Mouse (Mus musculus): ENCODE measurements around the gene Actc1. TPM values are rescaled to one million over a fixed set of nuclear protein-coding genes. Genes with fewer than 3 reads are reported as not detected.

The Actc1 gene
- 1.4 and 6.4 TPM in 2 replicates for polyA plus RNA-seq (2015; fragmentation: Nextera tagmentation; extraction: Ambion mirVana)

- Histone ChIP-seq H3K27me3 (no peaks in the 10 kb centered on the region), H3K4me2 (0 out of 2 replicates have a peak within 1 kb of the TSS, but pooled peaks have one; percentile 8), H3K9me3 (no peaks in the 10 kb centered on the region), H3K9ac (no peak within 1 kb of the TSS), H3K36me3 (no peaks in the 10 kb centered on the region), H3K27ac (replicated peaks) (no peak within 1 kb of the TSS), H3K4me1 (replicated peaks) (no peaks in the 10 kb centered on the region), H3K4me3 (no peak within 1 kb of the TSS)
- ATAC-seq (ENCODE audit: low FRiP score, low read depth): no peak
- 37% methylated on average over 13 of the region's 14 CpGs for WGBS
Observed at GRCm38 (mm10) chr2:114052696-114053598, at the start of gene Actc1. Gene Actc1, minus strand, starts transcription at chr2:114053548.

- H3K9ac ChIP-seq: no peak overlapping the region
- H3K36me3 ChIP-seq: peaks cover 53% of the 10 kb centered on the region
- H3K4me3 ChIP-seq: no peak overlapping the region
- no peaks in the 10 kb centered on the region for H3K4me1 ChIP-seq (replicated peaks)
- WGBS: 90% methylated on average over 3 of the region's 3 CpGs
- no peak overlapping the region for H3K4me2 ChIP-seq
- no peaks in the 10 kb centered on the region for H3K27me3 ChIP-seq
- no peaks in the 10 kb centered on the region for H3K9me3 ChIP-seq
- ATAC-seq (ENCODE audit: low FRiP score, low read depth): no peak
- no peak overlapping the region for H3K27ac ChIP-seq (replicated peaks)
Observed at GRCm38 (mm10) chr2:114102471-114102870, 49.1 kb upstream of the Actc1 start.

- ATAC-seq (ENCODE audit: low FRiP score, low read depth): no peak
- Histone ChIP-seq H3K27me3 (no peaks in the 10 kb centered on the region), H3K4me2 (no peak overlapping the region), H3K36me3 (peaks cover 50% of the 10 kb centered on the region), H3K4me1 (replicated peaks) (no peaks in the 10 kb centered on the region), H3K27ac (replicated peaks) (no peak overlapping the region), H3K9ac (no peak overlapping the region), H3K4me3 (no peak overlapping the region), H3K9me3 (no peaks in the 10 kb centered on the region)
- 95% methylated on average over 9 of the region's 9 CpGs for WGBS
Observed at GRCm38 (mm10) chr2:114100834-114101233, 47.5 kb upstream of the Actc1 start.

GRCm38 (mm10) chr2:114099816-114100215 is 46.5 kb upstream of the Actc1 start:
- Histone ChIP-seq H3K9ac (no peak overlapping the region), H3K4me2 (no peak overlapping the region), H3K27me3 (no peaks in the 10 kb centered on the region), H3K9me3 (no peaks in the 10 kb centered on the region), H3K4me1 (replicated peaks) (no peaks in the 10 kb centered on the region), H3K4me3 (no peak overlapping the region), H3K27ac (replicated peaks) (no peak overlapping the region), H3K36me3 (peaks cover 42% of the 10 kb centered on the region)
- WGBS: 96% methylated on average over 3 of the region's 3 CpGs
- no peak for ATAC-seq (ENCODE audit: low FRiP score, low read depth)

- H3K36me3 ChIP-seq: peaks cover 36% of the 10 kb centered on the region
- WGBS: 96% methylated on average over 5 of the region's 5 CpGs
- H3K4me2 ChIP-seq: no peak overlapping the region
- no peak for ATAC-seq (ENCODE audit: low FRiP score, low read depth)
- H3K9ac ChIP-seq: no peak overlapping the region
- no peaks in the 10 kb centered on the region for H3K9me3 ChIP-seq
- no peaks in the 10 kb centered on the region for H3K27me3 ChIP-seq
- no peak overlapping the region for H3K4me3 ChIP-seq
- H3K4me1 ChIP-seq (replicated peaks): no peaks in the 10 kb centered on the region
- H3K27ac ChIP-seq (replicated peaks): no peak overlapping the region
Observed at GRCm38 (mm10) chr2:114099109-114099508, 45.8 kb upstream of the Actc1 start.

- Histone ChIP-seq H3K4me2 (no peak overlapping the region), H3K27me3 (no peaks in the 10 kb centered on the region), H3K36me3 (peaks cover 28% of the 10 kb centered on the region), H3K9me3 (no peaks in the 10 kb centered on the region), H3K4me3 (no peak overlapping the region), H3K9ac (no peak overlapping the region), H3K4me1 (replicated peaks) (no peaks in the 10 kb centered on the region), H3K27ac (replicated peaks) (no peak overlapping the region)
- WGBS: 96% methylated on average over 4 of the region's 4 CpGs
- ATAC-seq (ENCODE audit: low FRiP score, low read depth): no peak
Observed at GRCm38 (mm10) chr2:114097627-114098026, 44.3 kb upstream of the Actc1 start.

- peaks cover 27% of the 10 kb centered on the region for H3K36me3 ChIP-seq
- no peak overlapping the region for H3K4me3 ChIP-seq
- H3K9ac ChIP-seq: no peak overlapping the region
- no peak overlapping the region for H3K4me2 ChIP-seq
- 91% methylated on average over 1 of the region's 1 CpGs for WGBS
- H3K9me3 ChIP-seq: no peaks in the 10 kb centered on the region
- no peaks in the 10 kb centered on the region for H3K27me3 ChIP-seq
- H3K27ac ChIP-seq (replicated peaks): no peak overlapping the region
- H3K4me1 ChIP-seq (replicated peaks): no peaks in the 10 kb centered on the region
- ATAC-seq (ENCODE audit: low FRiP score, low read depth): no peak
Observed at GRCm38 (mm10) chr2:114096570-114096969, 43.2 kb upstream of the Actc1 start.

GRCm38 (mm10) chr2:114095348-114095747 is 42.0 kb upstream of the Actc1 start:
- H3K27me3 ChIP-seq: no peaks in the 10 kb centered on the region
- no peak overlapping the region for H3K27ac ChIP-seq (replicated peaks)
- no peaks in the 10 kb centered on the region for H3K4me1 ChIP-seq (replicated peaks)
- H3K4me3 ChIP-seq: no peak overlapping the region
- no peak for ATAC-seq (ENCODE audit: low FRiP score, low read depth)
- H3K9ac ChIP-seq: no peak overlapping the region
- H3K9me3 ChIP-seq: no peaks in the 10 kb centered on the region
- H3K4me2 ChIP-seq: no peak overlapping the region
- H3K36me3 ChIP-seq: peaks cover 17% of the 10 kb centered on the region
- 90% methylated on average over 5 of the region's 5 CpGs for WGBS

- ATAC-seq (ENCODE audit: low FRiP score, low read depth): no peak
- no peaks in the 10 kb centered on the region for H3K27me3 ChIP-seq
- no peak overlapping the region for H3K9ac ChIP-seq
- no peaks in the 10 kb centered on the region for H3K9me3 ChIP-seq
- no peak overlapping the region for H3K27ac ChIP-seq (replicated peaks)
- H3K4me1 ChIP-seq (replicated peaks): no peaks in the 10 kb centered on the region
- WGBS: 100% methylated on average over 1 of the region's 1 CpGs
- H3K4me2 ChIP-seq: no peak overlapping the region
- peaks cover 10% of the 10 kb centered on the region for H3K36me3 ChIP-seq
- H3K4me3 ChIP-seq: no peak overlapping the region
Observed at GRCm38 (mm10) chr2:114094696-114095095, 41.3 kb upstream of the Actc1 start.

- 0 out of 2 replicates have a peak, but pooled peaks have one; percentile 38 for ATAC-seq (ENCODE audit: low FRiP score, low read depth)
- Histone ChIP-seq H3K4me2 (no peak overlapping the region), H3K4me1 (replicated peaks) (no peaks in the 10 kb centered on the region), H3K27me3 (no peaks in the 10 kb centered on the region), H3K27ac (replicated peaks) (no peak overlapping the region), H3K4me3 (no peak overlapping the region), H3K9ac (no peak overlapping the region), H3K9me3 (no peaks in the 10 kb centered on the region), H3K36me3 (0 out of 2 replicates have a peak, but pooled peaks cover 3% of the 10 kb centered on the region)
- 61% methylated on average over 9 of the region's 9 CpGs for WGBS
Observed at GRCm38 (mm10) chr2:114093577-114093976, 40.2 kb upstream of the Actc1 start.

- H3K36me3 ChIP-seq: no peaks in the 10 kb centered on the region
- no peaks in the 10 kb centered on the region for H3K9me3 ChIP-seq
- no peak overlapping the region for H3K4me3 ChIP-seq
- ATAC-seq (ENCODE audit: low FRiP score, low read depth): no peak
- WGBS: 88% methylated on average over 3 of the region's 3 CpGs
- H3K27me3 ChIP-seq: no peaks in the 10 kb centered on the region
- no peaks in the 10 kb centered on the region for H3K4me1 ChIP-seq (replicated peaks)
- no peak overlapping the region for H3K9ac ChIP-seq
- H3K27ac ChIP-seq (replicated peaks): no peak overlapping the region
- no peak overlapping the region for H3K4me2 ChIP-seq
Observed at GRCm38 (mm10) chr2:114089862-114090261, 36.5 kb upstream of the Actc1 start.

GRCm38 (mm10) chr2:114087271-114087670 is 33.9 kb upstream of the Actc1 start:
- no peak overlapping the region for H3K4me2 ChIP-seq
- ATAC-seq (ENCODE audit: low FRiP score, low read depth): no peak
- WGBS: 47% methylated on average over 1 of the region's 1 CpGs

More at GRCm38 (mm10) chr2:114087271-114087670, 33.9 kb upstream of the Actc1 start:
- no peaks in the 10 kb centered on the region for H3K27me3 ChIP-seq
- H3K27ac ChIP-seq (replicated peaks): no peak overlapping the region
- no peaks in the 10 kb centered on the region for H3K4me1 ChIP-seq (replicated peaks)
- no peak overlapping the region for H3K9ac ChIP-seq
- no peaks in the 10 kb centered on the region for H3K9me3 ChIP-seq
- H3K4me3 ChIP-seq: no peak overlapping the region
- H3K36me3 ChIP-seq: no peaks in the 10 kb centered on the region

Data from hindbrain, embryonic 15.5 days (tissue).